Mouse (Mus musculus) megakaryocyte, adult 5-6 weeks (primary cell): ENCODE measurements around the gene Rnf169. TPM values are rescaled to one million over a fixed set of nuclear protein-coding genes. Genes with fewer than 3 reads are reported as not detected.

ENCODE experiments used
- ATAC-seq: 2 replicates; pipeline ENCODE4 v1.8.0; 2016; ENCODE audit warnings: mild to moderate bottlenecking, inconsistent platforms; ENCODE audit not compliant: poor library complexity, severe bottlenecking
- total RNA-seq, 2 experiments: library from RNA; stranded (forward) in 1 of 2; stranded (reverse) in 1 of 2; fragments of 153-499, 151-499 nt in 1 of 2; fragments of 221-1000, 200-1000 nt in 1 of 2; gene quantifications; 2 replicates each; pipeline versions ENCODE4 v1.2.3 to v1.2.4; 2015 to 2017

The Rnf169 gene
- total RNA-seq (2015) (13.2 and 13.7 TPM in 2 replicates), total RNA-seq (2017) (19.5 and 22.0 TPM in 2 replicates)

- ATAC-seq, result peak; percentile 94
These were observed at the start of gene Rnf169 for GRCm38 (mm10) chr7:99980132-99980591. Gene Rnf169, minus strand, starts transcription at chr7:99980448.

- peak; percentile 73 for ATAC-seq
These were observed 49.1 kb upstream of the Rnf169 start for GRCm38 (mm10) chr7:100029307-100029706.

- ATAC-seq, result no peak
These were observed 47.1 kb upstream of the Rnf169 start for GRCm38 (mm10) chr7:100027353-100027752.

- no peak for ATAC-seq
These were observed 36.8 kb upstream of the Rnf169 start for GRCm38 (mm10) chr7:100017056-100017455.

- ATAC-seq, result no peak
These were observed 33.9 kb upstream of the Rnf169 start for GRCm38 (mm10) chr7:100014123-100014600.

GRCm38 (mm10) chr7:100012515-100012914 is 32.3 kb upstream of the Rnf169 start:
- ATAC-seq, result no peak

GRCm38 (mm10) chr7:100012085-100012484 is 31.8 kb upstream of the Rnf169 start:
- ATAC-seq, result no peak

GRCm38 (mm10) chr7:100010711-100011110 is 30.5 kb upstream of the Rnf169 start:
- ATAC-seq, result no peak

GRCm38 (mm10) chr7:100009640-100010039 is 29.4 kb upstream of the Rnf169 start:
- ATAC-seq, result peak; percentile 86

GRCm38 (mm10) chr7:100008765-100009164 is 28.5 kb upstream of the Rnf169 start:
- ATAC-seq, result no peak

GRCm38 (mm10) chr7:100006411-100006810 is 26.2 kb upstream of the Rnf169 start:
- ATAC-seq, result no peak

GRCm38 (mm10) chr7:100005790-100006189 is 25.5 kb upstream of the Rnf169 start, which contains the start of gene Chrdl2:
Gene Chrdl2, plus strand, starts transcription at chr7:100006172.
- ATAC-seq, result no peak

- ATAC-seq, result peak; percentile 67
These were observed 23.5 kb upstream of the Rnf169 start for GRCm38 (mm10) chr7:100003781-100004180.

GRCm38 (mm10) chr7:99998668-99999067 is 18.4 kb upstream of the Rnf169 start:
- ATAC-seq, result no peak

GRCm38 (mm10) chr7:99995186-99995585 is 14.9 kb upstream of the Rnf169 start:
- ATAC-seq, result no peak

- no peak for ATAC-seq
These were observed 12.9 kb upstream of the Rnf169 start for GRCm38 (mm10) chr7:99993159-99993558.

- ATAC-seq, result no peak
These were observed 10.9 kb upstream of the Rnf169 start for GRCm38 (mm10) chr7:99990990-99991707.

GRCm38 (mm10) chr7:99989844-99990760 is 9.9 kb upstream of the Rnf169 start:
- no peak for ATAC-seq

GRCm38 (mm10) chr7:99988725-99989124 is 8.5 kb upstream of the Rnf169 start:
- peak; percentile 77 for ATAC-seq

- ATAC-seq, result peak; percentile 58
These were observed 2.3 kb upstream of the Rnf169 start for GRCm38 (mm10) chr7:99982256-99983242.
